Mouse (Mus musculus) liver, embryonic 14.5 days (tissue): Measurements from ENCODE around the gene Hmces.

Experiments
- CTCF ChIP-seq: IDR thresholded peaks from 2 replicates; pipeline ENCODE4 v1.5.1; 2016; ENCODE audit warnings: antibody characterized with exemption, low read depth, control low read depth
- EP300 ChIP-seq: IDR thresholded peaks from 2 replicates; pipeline ENCODE4 v1.6.1; 2016; ENCODE audit warnings: antibody characterized with exemption, low read depth

GRCm38 (mm10) chr6:87982506-87982905 is 68.8 kb downstream of the Hmces start:
- no peak for TF ChIP-seq CTCF
- no peak for TF ChIP-seq EP300
